Mouse (Mus musculus) C2C12 (cell line): Measurements from ENCODE around the gene Gm15217. TPM values are rescaled to one million over a fixed set of nuclear protein-coding genes. Genes with fewer than 3 reads are reported as not detected.

Experiments used
- H3K27me3 ChIP-seq: one replicate; pipeline ENCODE4 v1.6.1; 2011; ENCODE audit not compliant: control insufficient read depth, insufficient read depth, insufficient read length
- H3K36me3 ChIP-seq: one replicate; pipeline ENCODE4 v1.6.1; 2011; ENCODE audit not compliant: control insufficient read depth, insufficient read depth
- H3K4me3 ChIP-seq: one replicate; pipeline ENCODE4 v1.5.1; 2011; ENCODE audit warnings: mild to moderate bottlenecking, control low read depth; ENCODE audit not compliant: poor library complexity, insufficient read depth, severe bottlenecking
- H3K79me2 ChIP-seq: one replicate; pipeline ENCODE4 v1.6.1; 2011; ENCODE audit not compliant: control insufficient read depth, insufficient read depth
- H3K79me3 ChIP-seq: one replicate; pipeline ENCODE4 v1.6.1; 2011; ENCODE audit warnings: low read depth, control low read depth
- H3ac ChIP-seq: one replicate; pipeline ENCODE3; 2011; ENCODE audit warnings: low read depth; ENCODE audit not compliant: control insufficient read depth, insufficient read length
- CEBPB ChIP-seq: IDR thresholded peaks from one replicate; pipeline ENCODE4 v1.6.1; 2011; ENCODE audit warnings: low read depth, mild to moderate bottlenecking, control low read depth, moderate library complexity
- CTCF ChIP-seq: IDR thresholded peaks from one replicate; pipeline ENCODE4 v1.5.1; 2011; ENCODE audit not compliant: control insufficient read depth, insufficient read depth, insufficient read length
- FOSL1 ChIP-seq: IDR thresholded peaks from one replicate; pipeline ENCODE4 v1.8.0; 2011; ENCODE audit warnings: mild to moderate bottlenecking, low read length; ENCODE audit not compliant: poor library complexity, insufficient read depth, severe bottlenecking
- MAX ChIP-seq: IDR thresholded peaks from one replicate; pipeline ENCODE4 v1.6.1; 2011; ENCODE audit warnings: mild to moderate bottlenecking, control low read depth
- MYOD1 ChIP-seq: IDR thresholded peaks from one replicate; pipeline ENCODE4 v1.6.1; 2011; ENCODE audit warnings: low read depth; ENCODE audit not compliant: control insufficient read depth, insufficient read length
- MYOG ChIP-seq: IDR thresholded peaks from one replicate; pipeline ENCODE4 v1.6.1; 2011; ENCODE audit not compliant: control insufficient read depth, insufficient read length; ENCODE audit errors: extremely low read depth
- USF1 ChIP-seq: IDR thresholded peaks from one replicate; pipeline ENCODE4 v1.6.1; 2011; ENCODE audit warnings: low read depth, mild to moderate bottlenecking, control low read depth, moderate library complexity
- long read RNA-seq, 2 experiments: library from polyadenylated mRNA; unstranded; transcript quantifications; one replicate each; pipeline ENCODE4 v2.0.0; 2019 to 2020
- polyA plus RNA-seq: library from polyadenylated mRNA; unstranded; fragments of >200 nt; fragmentation: generic; extraction: Trizol; gene quantifications from one replicate; pipeline ENCODE4 v1.2.1, GENCODE M21; 2012; ENCODE audit warnings: missing spikeins

Gm15217 gene
- polyA plus RNA-seq, result not detected
- long read RNA-seq, experiment 1, partial matches to known transcripts, result 0 of 2 reads
- long read RNA-seq, experiment 1, other reads (novel, unspliced or antisense), result 2 of 2 reads
- long read RNA-seq, experiment 2, result 0 reads

DNA sequence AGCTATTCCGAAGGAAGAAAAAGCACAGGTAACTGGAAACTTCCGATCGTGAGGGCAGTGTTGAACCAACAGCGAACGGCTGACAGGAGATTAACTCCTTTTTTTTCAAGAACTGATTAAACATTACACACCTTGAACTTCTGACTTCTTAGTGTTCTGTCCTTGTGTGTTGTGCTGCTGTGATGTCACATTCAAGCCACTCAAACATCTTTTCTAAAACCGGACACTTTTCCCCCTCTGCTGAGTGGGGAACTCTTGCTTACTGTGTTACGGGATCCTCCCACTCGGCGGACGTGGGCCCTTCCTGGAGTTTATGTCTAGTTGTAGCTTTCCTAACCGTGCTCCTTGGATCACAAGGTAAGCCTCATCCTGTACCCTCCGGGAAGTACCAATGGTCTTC, at the start of gene Gm15217:
Gene Gm15217, plus strand, starts transcription at position 130 of the 400 bp plus-strand sequence.
- no peaks in the 10 kb centered on the region for H3K79me3 ChIP-seq
- H3K79me2 ChIP-seq, result no peaks in the 10 kb centered on the region
- no peaks in the 10 kb centered on the region for H3K36me3 ChIP-seq
- H3K4me3 ChIP-seq, result no peak within 1 kb of the TSS
- H3ac ChIP-seq, result no peak within 1 kb of the TSS
- TF ChIP-seq CTCF (no peak), MAX (no peak), USF1 (no peak), CEBPB (no peak), MYOG (no peak), FOSL1 (no peak), MYOD1 (no peak)
- H3K27me3 ChIP-seq, result no peaks in the 10 kb centered on the region

DNA sequence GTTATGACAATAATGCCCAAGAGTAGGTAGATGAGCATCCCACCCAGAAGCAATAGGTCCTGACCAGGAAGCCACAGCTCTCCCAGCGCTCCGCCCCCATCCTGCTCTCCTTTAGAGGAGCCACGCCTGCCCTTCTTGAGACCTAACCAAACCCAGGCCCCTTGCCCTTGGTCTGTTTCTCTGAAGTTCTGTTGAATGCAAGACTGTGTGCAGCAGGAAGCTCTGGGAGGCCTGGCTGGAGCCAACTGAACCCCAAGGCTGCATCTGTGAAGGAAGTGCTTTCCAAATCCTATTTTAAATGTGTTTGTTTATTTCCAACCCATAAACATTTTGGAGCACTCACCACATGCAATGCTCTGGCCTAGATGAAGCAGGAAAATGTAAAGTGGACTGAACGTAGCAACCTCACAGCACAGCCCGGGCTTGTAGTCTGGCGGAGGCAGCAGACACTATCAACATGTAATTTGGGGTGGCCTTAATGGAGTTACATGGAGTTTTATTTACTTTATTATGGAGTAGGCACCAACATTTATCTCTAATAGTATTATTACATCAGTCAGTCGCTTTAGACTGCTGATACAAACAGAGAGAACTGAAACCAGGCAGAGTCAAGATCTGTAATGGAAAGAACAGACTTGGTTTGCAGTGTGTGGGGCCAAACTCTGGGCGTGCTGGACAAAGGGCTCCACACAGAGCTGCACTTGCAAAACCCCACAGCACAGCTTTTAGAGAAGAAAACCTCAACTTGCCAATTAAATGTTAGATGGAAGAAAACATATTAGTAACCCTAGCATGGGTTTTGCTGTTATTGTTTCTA, 45.6 kb upstream of the Gm15217 start:
- Histone ChIP-seq H3K79me2 (no peaks in the 10 kb centered on the region), H3K4me3 (no peak overlapping the region), H3K27me3 (no peaks in the 10 kb centered on the region), H3ac (no peak overlapping the region), H3K79me3 (no peaks in the 10 kb centered on the region), H3K36me3 (no peaks in the 10 kb centered on the region)
- TF ChIP-seq MYOD1, result no peak
- TF ChIP-seq FOSL1, result no peak
- TF ChIP-seq CEBPB, result no peak
- TF ChIP-seq MYOG, result no peak
- TF ChIP-seq MAX, result no peak
- no peak for TF ChIP-seq USF1
- TF ChIP-seq CTCF, result no peak

DNA sequence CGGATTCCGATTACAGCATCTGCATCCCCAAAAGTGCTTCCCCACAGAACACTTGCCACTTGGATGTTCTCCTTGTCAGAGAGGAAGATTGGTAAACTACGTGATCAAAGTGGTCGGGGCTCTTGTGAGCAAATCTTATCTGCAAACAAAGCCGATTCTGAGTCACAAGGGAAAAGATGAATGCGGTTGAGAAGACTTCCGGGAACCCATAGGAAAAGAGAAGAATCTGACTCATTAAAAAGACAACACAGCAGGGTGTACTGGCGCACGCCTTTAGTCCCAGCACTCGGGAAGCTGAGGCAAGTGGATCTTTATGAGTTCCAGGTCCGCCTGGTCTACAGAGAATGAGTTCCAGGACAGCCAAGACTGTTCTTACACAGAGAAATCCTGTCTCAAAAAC, 40.4 kb upstream of the Gm15217 start:
- Histone ChIP-seq H3K27me3 (no peaks in the 10 kb centered on the region), H3K79me3 (no peaks in the 10 kb centered on the region), H3K79me2 (no peaks in the 10 kb centered on the region), H3ac (no peak overlapping the region), H3K4me3 (no peak overlapping the region), H3K36me3 (no peaks in the 10 kb centered on the region)
- no peak for TF ChIP-seq MYOD1
- no peak for TF ChIP-seq CTCF
- TF ChIP-seq USF1, result no peak
- TF ChIP-seq CEBPB, result no peak
- TF ChIP-seq FOSL1, result no peak
- TF ChIP-seq MAX, result no peak
- TF ChIP-seq MYOG, result no peak

DNA sequence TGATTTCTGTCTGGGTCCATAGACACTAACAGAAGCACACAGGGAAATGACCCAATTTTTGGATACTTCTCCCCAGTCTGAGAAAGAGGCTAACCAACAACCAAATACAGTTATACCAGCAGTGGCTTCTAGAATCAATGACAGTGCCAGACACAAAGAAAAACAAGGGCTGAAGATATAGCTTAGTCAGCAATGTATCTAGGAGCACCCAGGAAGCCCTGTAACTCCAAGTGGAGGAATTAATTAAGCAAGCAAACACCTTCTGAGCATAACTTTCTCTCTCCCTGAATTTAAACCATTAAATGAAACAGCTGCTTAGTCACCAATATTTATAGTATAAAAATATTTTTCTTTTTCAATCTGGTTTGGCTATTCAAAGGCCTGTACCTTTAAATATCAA, 34.5 kb upstream of the Gm15217 start:
- Histone ChIP-seq H3K36me3 (no peaks in the 10 kb centered on the region), H3K79me2 (no peaks in the 10 kb centered on the region), H3K27me3 (no peaks in the 10 kb centered on the region), H3K79me3 (no peaks in the 10 kb centered on the region), H3K4me3 (no peak overlapping the region), H3ac (no peak overlapping the region)
- TF ChIP-seq FOSL1, result no peak
- TF ChIP-seq CTCF, result no peak
- TF ChIP-seq CEBPB, result no peak
- TF ChIP-seq USF1, result no peak
- TF ChIP-seq MYOG, result no peak
- TF ChIP-seq MAX, result no peak
- TF ChIP-seq MYOD1, result no peak

GRCm38 (mm10) chr14:46357286-46357685, 21.9 kb upstream of the Gm15217 start:
- no peak overlapping the region for H3ac ChIP-seq
- no peaks in the 10 kb centered on the region for H3K79me3 ChIP-seq
- TF ChIP-seq MAX (no peak), MYOG (no peak), FOSL1 (no peak), CEBPB (no peak), USF1 (no peak), CTCF (no peak), MYOD1 (no peak)
- no peaks in the 10 kb centered on the region for H3K27me3 ChIP-seq
- H3K79me2 ChIP-seq, result no peaks in the 10 kb centered on the region
- H3K4me3 ChIP-seq, result no peak overlapping the region
- no peaks in the 10 kb centered on the region for H3K36me3 ChIP-seq

DNA sequence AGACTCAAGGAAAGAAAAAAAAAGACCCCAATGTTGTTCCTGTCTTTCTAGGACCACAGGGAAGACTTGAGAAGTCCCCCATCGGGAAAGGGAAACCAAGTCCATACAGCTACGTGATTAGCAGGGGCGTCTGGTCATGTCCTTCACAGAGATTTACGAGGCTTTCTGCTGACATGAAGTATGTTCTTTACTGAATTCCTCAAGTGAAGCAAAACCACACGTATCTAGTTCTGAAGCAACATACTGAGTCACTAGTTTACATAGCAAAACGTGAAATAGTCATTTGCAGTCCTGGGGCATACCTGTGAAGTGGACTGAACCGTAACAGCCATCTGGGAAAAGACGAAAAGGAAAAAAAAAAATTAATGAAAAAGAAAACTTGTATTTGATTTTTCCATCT, 21.5 kb upstream of the Gm15217 start:
- Histone ChIP-seq H3K79me2 (no peaks in the 10 kb centered on the region), H3K79me3 (no peaks in the 10 kb centered on the region), H3K27me3 (no peaks in the 10 kb centered on the region), H3K36me3 (no peaks in the 10 kb centered on the region), H3K4me3 (no peak overlapping the region), H3ac (no peak overlapping the region)
- TF ChIP-seq CTCF, result no peak
- no peak for TF ChIP-seq MYOG
- no peak for TF ChIP-seq FOSL1
- no peak for TF ChIP-seq MYOD1
- no peak for TF ChIP-seq USF1
- TF ChIP-seq CEBPB, result no peak
- no peak for TF ChIP-seq MAX
